Mouse (Mus musculus) spleen, postnatal 14 days (tissue): ENCODE data around the gene Amph.

Experiments used
- DNase-seq, 2 experiments: peaks; one replicate each; pipeline ENCODE4 v3.0.0; 2021 to 2022; ENCODE audit warnings: low spot score in 2 of 2

The Amph gene

DNA sequence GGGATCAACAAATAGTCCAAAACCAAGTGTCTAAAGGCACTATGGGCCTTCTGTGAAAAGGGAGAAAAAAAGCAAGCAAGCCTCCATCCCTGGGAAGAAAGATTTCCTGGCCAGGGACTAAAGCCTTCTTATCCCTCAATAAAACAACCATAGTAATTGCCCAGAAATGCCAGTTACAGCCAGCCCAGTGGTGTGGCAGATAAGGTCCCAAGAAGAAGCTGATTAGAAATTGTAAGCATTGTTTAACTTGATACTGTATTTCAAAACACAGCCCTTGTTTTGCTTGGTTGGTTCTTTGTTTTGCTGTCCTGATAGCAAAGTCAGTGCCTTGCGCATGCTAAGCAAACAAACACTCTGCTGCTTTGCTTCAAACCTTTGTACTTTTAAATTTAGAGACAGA is 191.8 kb downstream of the Amph start:
- DNase-seq, result no peak

DNA sequence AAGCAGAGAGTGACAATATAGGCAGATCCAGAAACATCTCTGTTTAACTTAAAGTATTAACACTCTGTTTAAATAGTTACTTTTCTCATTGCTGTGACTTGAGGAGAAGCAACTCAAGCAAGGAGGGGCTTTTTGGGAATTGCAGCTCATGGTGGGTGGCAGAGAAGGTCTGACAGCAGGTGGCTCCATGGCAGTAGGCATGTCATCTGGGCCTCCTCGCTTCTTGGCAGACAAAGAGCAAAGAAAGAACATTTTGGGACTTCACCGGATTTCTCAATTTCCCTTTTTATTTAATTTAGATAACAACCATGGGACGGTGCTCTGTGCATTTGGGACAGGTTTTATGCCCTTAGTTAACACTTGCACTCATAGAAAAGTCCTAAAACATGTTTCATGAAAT is 195.8 kb downstream of the Amph start:
- no peak for DNase-seq

DNA sequence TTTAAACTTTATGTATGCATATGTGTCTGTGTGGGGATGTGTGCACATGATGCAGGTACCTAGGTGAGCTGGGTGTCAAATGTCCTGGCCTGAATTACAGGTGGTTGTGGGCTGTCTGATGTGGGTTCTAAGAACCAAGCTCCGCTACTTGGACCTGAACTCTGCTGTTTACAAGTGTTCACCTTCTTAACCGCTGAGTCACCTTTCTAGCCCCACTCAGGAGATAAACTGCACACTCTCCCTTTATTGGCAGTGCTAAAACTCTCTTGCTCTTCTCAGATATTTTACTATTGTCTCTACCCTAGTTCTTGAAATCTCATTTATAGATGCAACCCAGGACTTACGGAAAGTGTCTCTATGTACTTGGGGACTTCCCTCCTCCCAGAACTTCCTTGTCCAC is 199.5 kb downstream of the Amph start:
- DNase-seq, result no peak

DNA sequence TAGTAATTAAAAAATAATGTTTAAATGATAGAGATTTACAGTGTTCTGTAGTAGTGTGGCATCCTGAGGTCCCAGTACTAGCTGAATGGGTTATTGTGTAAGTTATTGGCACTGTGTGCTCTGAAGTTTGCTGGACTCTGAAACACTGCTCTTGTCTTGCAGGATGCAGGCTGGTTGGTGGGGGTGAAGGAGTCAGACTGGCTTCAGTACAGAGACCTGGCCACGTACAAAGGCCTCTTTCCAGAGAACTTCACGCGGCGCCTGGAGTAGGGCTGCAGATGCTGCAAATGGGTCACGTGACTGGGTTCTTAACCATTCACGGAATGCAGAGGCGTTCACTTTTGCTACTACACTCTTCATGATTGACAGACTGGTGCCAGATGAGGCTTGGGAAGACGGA is 201.6 kb downstream of the Amph start:
- DNase-seq, result no peak

DNA sequence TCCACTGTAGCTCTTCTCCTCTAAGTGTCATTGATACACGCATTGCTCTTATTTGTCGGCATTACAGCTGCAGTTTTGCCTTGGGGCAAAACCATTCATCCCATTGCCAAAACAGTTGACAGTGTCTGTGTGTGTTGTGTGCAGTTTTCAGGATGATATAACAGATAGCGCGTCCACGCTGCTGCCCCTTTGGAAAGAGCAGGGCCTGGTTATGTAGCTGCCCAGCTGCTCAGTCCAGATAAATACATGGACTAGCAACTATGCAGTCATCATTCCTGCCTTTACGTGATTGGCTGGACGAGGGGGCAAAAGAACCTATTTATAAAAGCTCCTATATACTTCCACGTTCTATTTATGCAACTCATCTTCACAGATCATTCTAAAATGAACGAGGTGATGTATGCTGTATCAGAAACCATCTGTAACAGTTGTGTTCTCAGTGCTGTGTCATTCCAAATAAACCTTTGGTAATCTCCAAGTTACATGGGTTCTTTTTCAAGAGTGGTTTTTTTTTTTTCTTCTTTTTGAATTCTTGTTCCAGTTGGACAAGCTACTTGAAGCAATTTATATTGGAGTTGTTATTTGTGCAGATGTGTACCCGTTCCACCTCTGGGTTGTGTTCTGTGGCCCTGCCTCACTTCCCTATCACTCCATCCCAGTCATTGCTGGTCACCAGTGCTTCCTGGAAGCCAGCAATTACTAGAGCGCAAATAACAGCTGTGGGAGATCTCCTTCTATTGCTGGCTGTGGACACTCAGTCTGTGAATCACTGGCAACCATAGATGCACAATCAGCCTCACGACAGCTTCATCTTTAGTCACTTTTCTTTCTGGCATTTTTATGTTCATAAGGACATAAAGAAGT is 202.7 kb downstream of the Amph start:
- no peak for DNase-seq

DNA sequence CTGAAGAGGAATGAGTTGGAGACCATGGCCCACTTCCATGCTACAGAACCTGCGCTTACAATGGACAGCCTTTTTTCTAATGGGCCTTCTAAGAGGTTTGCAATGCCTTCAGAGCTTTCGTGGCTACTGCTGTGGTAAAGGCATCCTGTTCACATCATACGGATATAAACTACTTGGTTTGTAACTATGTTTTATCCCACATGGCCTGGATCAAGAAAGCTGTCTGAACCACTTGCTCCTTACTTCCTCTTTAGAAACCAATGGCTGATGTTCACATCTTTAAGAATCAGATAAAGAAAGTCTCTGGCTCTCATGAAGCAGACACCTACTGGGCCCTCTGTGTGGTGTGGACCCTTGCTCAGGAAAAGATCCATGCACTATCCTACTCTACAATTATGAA is 204.1 kb downstream of the Amph start:
- DNase-seq, result no peak

DNA sequence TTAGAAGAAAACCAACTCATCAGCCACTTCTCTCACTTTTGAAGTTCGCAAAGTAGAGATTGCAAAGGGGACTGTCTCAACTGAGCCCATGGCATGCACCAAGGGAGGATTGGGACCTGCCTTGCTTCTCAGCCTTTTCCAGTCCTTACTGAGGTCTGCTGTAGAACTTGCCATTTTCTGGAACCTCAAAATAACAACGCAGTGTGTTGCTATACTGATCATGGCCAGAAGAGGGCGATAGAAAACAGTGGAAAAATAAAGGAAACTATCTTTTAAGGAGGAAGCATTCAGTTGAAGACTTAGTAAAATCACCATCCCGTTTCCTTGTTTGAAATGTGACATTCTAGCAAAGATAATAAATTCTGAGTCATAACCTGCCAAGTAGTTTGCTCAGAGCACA is 210.5 kb downstream of the Amph start:
- no peak for DNase-seq

DNA sequence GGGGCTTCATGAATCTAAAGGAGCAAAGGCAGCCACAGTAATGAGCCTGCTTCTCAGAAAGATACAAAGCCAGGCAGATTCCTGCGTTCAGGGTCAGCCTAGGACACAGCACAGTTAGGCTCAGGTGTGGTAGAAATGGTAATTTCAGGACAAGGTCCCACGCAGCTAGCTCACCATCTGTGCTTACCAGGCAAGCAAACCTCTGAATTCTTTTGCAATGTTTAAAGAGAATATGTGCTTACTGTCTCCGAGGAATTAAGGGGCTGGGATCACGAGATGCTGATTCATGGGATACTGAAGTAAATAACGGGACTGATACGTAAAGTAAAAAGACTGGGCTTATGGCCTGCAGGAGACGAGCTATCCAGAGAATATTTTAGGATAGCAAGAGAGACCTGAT is 212.6 kb downstream of the Amph start:
- DNase-seq, result no peak

DNA sequence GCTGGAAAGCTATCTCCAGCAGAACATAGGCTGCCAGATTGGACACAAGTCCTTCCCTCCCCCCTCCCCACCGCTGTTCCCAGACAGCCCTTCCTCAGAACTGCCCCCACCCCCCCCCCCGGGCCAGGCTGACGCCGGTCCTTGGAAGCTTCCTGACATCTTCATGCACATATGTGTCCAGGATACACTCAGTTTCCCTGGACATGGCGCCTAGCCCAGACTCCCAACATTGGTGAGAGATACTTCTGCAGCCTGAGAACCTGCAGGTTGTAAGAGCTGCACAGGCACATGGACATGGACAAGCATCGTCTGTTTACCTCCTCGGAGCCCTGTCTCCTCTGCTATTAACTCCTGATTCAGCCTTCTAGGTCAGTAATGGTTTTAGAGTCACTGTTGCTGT is 213.1 kb downstream of the Amph start:
- DNase-seq, result no peak

DNA sequence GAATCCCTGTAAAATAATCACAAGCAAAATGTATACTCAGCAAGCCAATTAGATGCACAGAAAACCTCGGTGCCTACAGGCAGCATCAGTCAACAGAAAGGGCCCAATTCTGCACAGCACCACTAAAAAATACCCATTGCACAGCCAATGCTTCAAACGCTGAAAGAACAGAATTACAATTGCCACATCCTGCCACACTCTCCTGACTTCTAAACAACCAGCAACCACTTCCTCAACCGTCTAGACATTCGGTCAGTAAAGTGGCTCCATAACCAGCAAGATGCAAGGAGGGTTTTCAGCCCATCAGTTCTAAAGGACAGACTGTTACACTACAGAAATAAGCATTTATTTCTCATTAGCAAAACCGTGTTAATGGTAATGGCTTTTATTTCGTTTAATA is 214.1 kb downstream of the Amph start:
- DNase-seq, result no peak

DNA sequence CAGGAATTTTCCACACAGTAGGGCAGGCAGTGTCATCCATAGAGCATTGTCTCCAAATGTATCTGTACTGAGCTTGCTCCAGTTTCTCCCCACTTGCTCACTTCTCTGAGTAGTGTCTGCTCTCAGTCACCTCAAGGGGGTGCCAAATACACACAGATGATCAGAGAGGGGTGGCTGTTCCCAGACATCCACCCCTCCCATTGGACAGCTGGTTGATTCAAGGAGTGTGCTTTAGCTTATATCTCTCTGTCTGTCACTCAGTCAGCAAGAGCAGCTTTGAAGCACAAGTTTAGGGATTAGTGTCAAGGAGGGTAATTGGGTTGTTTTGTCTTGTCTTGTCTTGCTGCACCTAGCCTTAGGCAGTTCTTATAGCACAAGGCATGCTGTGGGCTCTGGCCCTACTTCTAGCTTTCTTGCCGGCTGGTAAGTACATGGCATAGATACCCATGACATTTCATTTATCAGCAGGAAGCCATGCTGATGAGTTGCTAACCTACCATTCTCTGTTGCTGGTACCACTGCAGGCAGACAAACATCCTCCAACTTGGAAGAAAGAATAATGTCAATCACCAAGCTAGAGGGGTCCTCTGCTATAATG is 229.8 kb downstream of the Amph start:
- DNase-seq, result peak in 1 of 2 experiments; percentile 42

DNA sequence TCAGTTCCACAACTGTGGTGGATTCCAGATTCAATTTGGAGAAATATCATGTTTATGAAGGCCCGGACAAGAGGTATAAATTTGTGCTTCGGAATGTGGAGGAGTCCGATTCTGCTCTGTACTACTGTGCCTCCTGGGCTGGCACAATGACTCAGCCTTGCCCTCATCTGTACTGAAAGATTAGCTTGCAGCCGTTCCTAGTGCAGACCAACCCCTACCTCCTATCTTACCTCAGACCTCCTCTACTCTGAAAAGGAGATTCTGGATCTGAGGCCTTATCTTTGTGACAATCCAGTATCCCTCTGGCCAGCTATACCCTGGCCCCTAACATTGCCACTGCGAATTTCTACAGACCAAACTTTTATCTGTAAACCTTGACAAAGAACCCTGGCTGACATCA is 230.3 kb downstream of the Amph start:
- no peak for DNase-seq

DNA sequence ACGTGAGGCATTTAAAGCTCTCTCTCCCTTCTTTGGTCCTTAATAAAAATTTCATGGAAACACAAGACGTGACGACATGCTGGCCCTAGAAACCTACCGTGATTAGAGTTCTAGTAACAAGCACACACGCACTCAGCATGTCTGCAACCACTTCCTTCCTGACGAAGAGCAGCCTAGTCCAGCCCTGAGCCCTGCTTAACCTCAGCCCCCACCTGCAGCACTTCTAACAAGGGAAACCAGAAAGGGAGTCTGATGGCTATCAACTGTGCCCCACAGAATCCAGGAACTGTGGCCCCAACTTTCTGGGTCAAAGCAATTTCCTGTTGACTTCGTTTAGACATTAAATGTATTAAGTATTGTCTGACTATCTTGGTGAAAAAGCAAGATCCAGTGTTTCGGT is 234.3 kb downstream of the Amph start:
- DNase-seq, result no peak

DNA sequence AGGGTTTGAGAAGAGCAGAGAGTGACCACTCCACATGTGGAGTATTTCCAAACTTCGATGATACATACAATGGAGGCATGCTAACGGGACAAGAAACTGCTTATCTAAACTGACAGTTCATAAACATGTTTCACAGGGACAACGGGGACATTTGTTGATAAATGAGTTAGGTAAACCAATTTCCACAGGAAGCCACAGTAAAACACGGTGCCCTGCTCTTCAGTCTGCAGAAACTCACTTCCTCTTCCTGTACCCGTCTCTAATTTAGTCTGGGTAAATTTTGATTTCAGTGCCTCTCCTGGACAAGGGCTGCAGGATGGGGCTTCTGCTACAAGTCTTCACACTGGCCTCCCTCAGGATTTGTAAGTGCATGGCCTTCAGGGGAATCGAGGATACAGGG is 242.0 kb downstream of the Amph start:
- no peak for DNase-seq

DNA sequence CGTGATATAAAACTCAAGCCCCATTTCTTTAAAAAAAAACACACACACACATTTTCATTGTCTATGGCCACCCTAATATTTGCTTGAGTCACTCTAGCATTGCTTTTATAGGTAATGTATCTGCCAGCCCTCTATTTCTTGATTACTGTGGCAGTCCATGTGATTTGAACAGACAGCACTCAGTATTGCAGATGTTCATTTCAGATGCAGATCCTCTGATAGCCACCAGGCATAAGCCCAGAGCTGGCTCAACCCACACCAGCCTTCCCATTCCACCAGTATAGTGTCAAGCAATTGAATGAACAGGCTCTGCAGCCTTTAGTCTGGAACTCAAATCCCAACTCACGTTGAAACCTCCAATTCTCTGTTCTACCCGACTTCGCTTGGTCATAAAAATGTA is 246.8 kb downstream of the Amph start:
- DNase-seq, result no peak

DNA sequence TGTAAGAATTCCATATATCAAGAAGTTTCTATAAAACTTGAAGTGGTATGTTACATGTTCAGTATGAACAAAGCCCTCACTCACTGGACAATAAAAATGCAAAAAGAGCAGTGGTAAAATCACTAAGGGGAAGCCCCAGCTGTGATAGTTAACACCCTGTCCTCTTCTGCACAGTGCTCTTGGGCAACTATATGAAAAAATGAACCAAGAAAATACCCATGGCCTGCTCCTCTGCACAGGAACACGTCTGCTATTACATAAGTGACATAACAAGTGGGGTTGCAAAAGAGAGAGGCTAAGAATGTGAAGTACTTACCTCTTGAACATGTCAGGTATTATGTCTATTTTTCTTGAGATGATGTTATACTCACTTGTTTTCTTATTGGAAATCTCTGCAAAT is 247.5 kb downstream of the Amph start:
- DNase-seq, result no peak
